Comparison of ENCODE assay signal across 16 mouse cellular contexts in the genomic region with DNA sequence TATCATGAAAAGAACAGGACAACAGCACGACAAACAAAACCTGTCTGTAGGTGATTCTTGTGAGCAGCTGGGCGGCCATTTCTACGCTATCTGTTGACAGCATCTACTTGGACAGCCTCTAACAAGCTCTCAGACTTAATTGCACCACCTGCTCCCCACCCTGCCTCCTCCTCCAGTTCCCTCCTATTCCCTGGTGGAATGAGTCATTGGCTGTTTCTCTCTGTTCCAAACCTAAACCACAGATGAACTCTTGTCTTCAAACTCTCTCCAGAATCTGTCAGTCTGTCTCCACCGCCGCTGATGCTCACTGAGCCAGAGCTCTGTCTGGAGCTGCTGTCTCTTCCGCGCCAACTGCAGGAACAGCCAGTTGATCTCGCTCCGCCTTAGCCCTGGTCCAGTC. TPM values are rescaled to one million over a fixed set of nuclear protein-coding genes. Genes with fewer than 3 reads are reported as not detected.
DNase-seq lines count a peak whose midpoint lies in the region; ATAC-seq and TF ChIP-seq lines count a peak whose summit lies in the region.
"Had no signal": no experiment of that assay in that cellular context is flagged by ENCODE, and none has a peak within 500 bp of the region (broad histone marks: within the 10 kb centered on the region; RNA-seq: fewer than 3 reads in every experiment).

No protein-coding gene starts in this region.

- ATAC-seq in frontal cortex, adult (ENCODE audit: low TSS enrichment) = peak; percentile 76
- ATAC-seq in embryonic facial prominence, embryonic 15.5 days (ENCODE audit: insufficient number of reproducible peaks, low FRiP score, low TSS enrichment, low read depth) = peak; percentile 80
- ATAC-seq: CD4-positive, CD25-positive, alpha-beta regulatory T cell, adult 4 months had no signal

- H3K36me3 ChIP-seq in embryonic facial prominence, embryonic 15.5 days = no peaks in the 10 kb centered on the region
- H3K36me3 ChIP-seq in thymus, adult 2 months (ENCODE audit: control insufficient read depth, insufficient read depth, low read length) = no peaks in the 10 kb centered on the region
- H3K36me3 ChIP-seq: embryonic facial prominence, embryonic 12.5 days; hindbrain, embryonic 15.5 days; neural tube, embryonic 15.5 days had no signal

- intact Hi-C loops in left cerebral cortex, postnatal 10 days (cut with DNase I) = no loop called here
- intact Hi-C loops in left cerebral cortex, postnatal 4 days (cut with DNase I) = no loop called here

- TF ChIP-seq CTCF in thymus, adult 2 months (IDR thresholded peaks at IDR 0.05; ENCODE audit: borderline replicate concordance, control insufficient read depth, extremely low read depth, insufficient read depth, low read length, poor library complexity) = no peak

- no peak for TF ChIP-seq POLR2A in thymus, adult 2 months (IDR thresholded peaks at IDR 0.05; ENCODE audit: control insufficient read depth, extremely low read depth, insufficient read depth, low read length, poor library complexity)

- H3K27ac ChIP-seq in embryonic facial prominence, embryonic 15.5 days (replicated peaks) = no peak overlapping the region
- H3K27ac ChIP-seq in thymus, adult 2 months (ENCODE audit: control insufficient read depth, insufficient read depth, low read length) = no peak overlapping the region
- H3K27ac ChIP-seq: embryonic facial prominence, embryonic 12.5 days; hindbrain, embryonic 15.5 days; neural tube, embryonic 15.5 days had no signal

- no peaks in the 10 kb centered on the region for H3K4me1 ChIP-seq in embryonic facial prominence, embryonic 15.5 days
- no peaks in the 10 kb centered on the region for H3K4me1 ChIP-seq in thymus, adult 2 months (replicated peaks; ENCODE audit: control insufficient read depth, insufficient read depth, low read length)
- H3K4me1 ChIP-seq: embryonic facial prominence, embryonic 12.5 days; hindbrain, embryonic 15.5 days; neural tube, embryonic 15.5 days had no signal

- no peaks in the 10 kb centered on the region for H3K27me3 ChIP-seq in embryonic facial prominence, embryonic 15.5 days
- no peaks in the 10 kb centered on the region for H3K27me3 ChIP-seq in thymus, adult 2 months (ENCODE audit: control insufficient read depth, insufficient read depth, low read length)
- H3K27me3 ChIP-seq: embryonic facial prominence, embryonic 12.5 days; hindbrain, embryonic 15.5 days; neural tube, embryonic 15.5 days had no signal

- 73% methylated on average over 9 of the region's 9 CpGs for WGBS in embryonic facial prominence, embryonic 15.5 days
- WGBS in thymus, adult 2 months = 97% methylated on average over 9 of the region's 9 CpGs

- H3K9ac ChIP-seq in embryonic facial prominence, embryonic 15.5 days = no peak overlapping the region
- H3K9ac ChIP-seq: embryonic facial prominence, embryonic 12.5 days; hindbrain, embryonic 15.5 days; neural tube, embryonic 15.5 days had no signal

- H3K4me2 ChIP-seq in embryonic facial prominence, embryonic 15.5 days (replicated peaks) = no peak overlapping the region
- H3K4me2 ChIP-seq: embryonic facial prominence, embryonic 12.5 days; hindbrain, embryonic 15.5 days; neural tube, embryonic 15.5 days had no signal

- no peak for DNase-seq in frontal cortex, postnatal 10 days (ENCODE audit: low spot score in 2 of 2)
- peak; percentile 4 for DNase-seq in left cerebral cortex, adult 11 months (ENCODE audit: low spot score)
- no peak for DNase-seq in left cerebral cortex, postnatal 10 days (ENCODE audit: extremely low spot score in 1 of 2, low spot score in 2 of 2)
- peak; percentile 4 for DNase-seq in left cerebral cortex, postnatal 4 days
- DNase-seq in thymus, adult 2 months = no peak
- no peak for DNase-seq in adrenal gland, adult 18-20 months (ENCODE audit: low spot score in 2 of 2)
- DNase-seq: cerebellum, adult 9-10 months; kidney, postnatal 25 days; midbrain, embryonic 14.5 days; thymus, postnatal 14 days had no signal

- H3K9me3 ChIP-seq in embryonic facial prominence, embryonic 15.5 days (replicated peaks) = no peaks in the 10 kb centered on the region
- H3K9me3 ChIP-seq: embryonic facial prominence, embryonic 12.5 days; hindbrain, embryonic 15.5 days; neural tube, embryonic 15.5 days had no signal

- no peak overlapping the region for H3K4me3 ChIP-seq in embryonic facial prominence, embryonic 15.5 days (replicated peaks)
- no peak overlapping the region for H3K4me3 ChIP-seq in thymus, adult 2 months (ENCODE audit: control insufficient read depth, insufficient read depth, low read length)
- H3K4me3 ChIP-seq: embryonic facial prominence, embryonic 12.5 days; hindbrain, embryonic 15.5 days; neural tube, embryonic 15.5 days had no signal

RNA-seq across cellular contexts. Expression of a gene that starts 41.3 kb away (rescaled TPM):
- total RNA-seq in left cerebral cortex, postnatal 10 days (2021) = 100 to 1,000 TPM; 109 to 111 TPM
- polyA plus RNA-seq in embryonic facial prominence, embryonic 15.5 days (2015; fragmentation: Nextera tagmentation; extraction: Ambion mirVana) = 19.4 and 19.6 TPM in 2 replicates
- total RNA-seq in left cerebral cortex, postnatal 4 days (2021) = 100 to 1,000 TPM; 128 to 142 TPM
- polyA plus RNA-seq in thymus, adult 2 months (2012; rRNA removed) = 29.5 and 39.6 TPM in 2 replicates
- total RNA-seq in adrenal gland, adult 18-20 months (2021) = 10 to 100 TPM; 53.0 to 69.0 TPM

Comparison
In these comparisons a context has a peak if more than half of its experiments do, and no peak if none do; other contexts are left out.
1. DNase-seq: peak in left cerebral cortex, adult 11 months (single experiment) and left cerebral cortex, postnatal 4 days (single experiment); none in frontal cortex, postnatal 10 days (0 of 2), left cerebral cortex, postnatal 10 days (0 of 2), thymus, adult 2 months (single experiment) and adrenal gland, adult 18-20 months (0 of 2).